Mouse (Mus musculus): ENCODE results near the gene Fcgr3.
"Not testable (repeated sequence)": the region's sequence is repeated elsewhere in the genome, so short reads cannot be mapped to it uniquely, and the experiment has no call there.

Gene Fcgr3

GRCm38 (mm10) chr1:171081512-171082231, 16.9 kb upstream of the Fcgr3 start:
- DNase-seq = not testable (repeated sequence)

GRCm38 (mm10) chr1:171079825-171080224, 15.1 kb upstream of the Fcgr3 start:
- not testable (repeated sequence) for DNase-seq

- not testable (repeated sequence) for DNase-seq
Measured at GRCm38 (mm10) chr1:171079345-171079744, 14.6 kb upstream of the Fcgr3 start.

GRCm38 (mm10) chr1:171078419-171078818, 13.7 kb upstream of the Fcgr3 start:
- DNase-seq = not testable (repeated sequence)

GRCm38 (mm10) chr1:171077955-171078354, 13.2 kb upstream of the Fcgr3 start:
- DNase-seq = peak; percentile 52

- not testable (repeated sequence) for DNase-seq
Measured at GRCm38 (mm10) chr1:171077192-171077591, 12.5 kb upstream of the Fcgr3 start.

GRCm38 (mm10) chr1:171076176-171076575, 11.4 kb upstream of the Fcgr3 start:
- not testable (repeated sequence) for DNase-seq

- not testable (repeated sequence) for DNase-seq
Measured at GRCm38 (mm10) chr1:171074283-171074682, 9.5 kb upstream of the Fcgr3 start.

GRCm38 (mm10) chr1:171072217-171072616, 7.5 kb upstream of the Fcgr3 start:
- DNase-seq = not testable (repeated sequence)

GRCm38 (mm10) chr1:171071726-171072125, 7.0 kb upstream of the Fcgr3 start:
- not testable (repeated sequence) for DNase-seq

- not testable (repeated sequence) for DNase-seq
Measured at GRCm38 (mm10) chr1:171070879-171071278, 6.1 kb upstream of the Fcgr3 start.

- not testable (repeated sequence) for DNase-seq
Measured at GRCm38 (mm10) chr1:171069508-171069907, 4.8 kb upstream of the Fcgr3 start.

GRCm38 (mm10) chr1:171067928-171068327, 3.2 kb upstream of the Fcgr3 start:
- not testable (repeated sequence) for DNase-seq

- not testable (repeated sequence) for DNase-seq
Measured at GRCm38 (mm10) chr1:171066583-171066982, 1.8 kb upstream of the Fcgr3 start.

GRCm38 (mm10) chr1:171065768-171066167, 1.0 kb upstream of the Fcgr3 start:
- DNase-seq = peak; percentile 35

- DNase-seq = peak; percentile 48
Measured at GRCm38 (mm10) chr1:171065243-171065587, 480 bp upstream of the Fcgr3 start.

- peak; percentile 57 for DNase-seq
Measured at GRCm38 (mm10) chr1:171063569-171064490, 905 bp downstream of the Fcgr3 start.

- DNase-seq = no peak
Measured at GRCm38 (mm10) chr1:171061566-171061965, 3.2 kb downstream of the Fcgr3 start.

GRCm38 (mm10) chr1:171060392-171060791, 4.3 kb downstream of the Fcgr3 start:
- DNase-seq = no peak

- DNase-seq = no peak
Measured at GRCm38 (mm10) chr1:171059203-171059602, 5.5 kb downstream of the Fcgr3 start.

GRCm38 (mm10) chr1:171057253-171057652, 7.5 kb downstream of the Fcgr3 start:
- DNase-seq = no peak

- DNase-seq = no peak
Measured at GRCm38 (mm10) chr1:171053305-171053704, 11.4 kb downstream of the Fcgr3 start.

- DNase-seq = no peak
Measured at GRCm38 (mm10) chr1:171050774-171051173, 14.0 kb downstream of the Fcgr3 start.

- no peak for DNase-seq
Measured at GRCm38 (mm10) chr1:171049263-171049662, 15.5 kb downstream of the Fcgr3 start.

All from kidney, adult 18-20 months (tissue).